ENCODE assay signal across 11 mouse cellular contexts in genomic region chr17:30866966-30867365, GRCm38 (mm10). TPM values are rescaled to one million over a fixed set of nuclear protein-coding genes. Genes with fewer than 3 reads are reported as not detected.
DNase-seq lines count a peak whose midpoint lies in the region; ATAC-seq lines count a peak whose summit lies in the region.
"Had no signal": no experiment of that assay in that cellular context is flagged by ENCODE, and none has a peak within 500 bp of the region (broad histone marks: within the 10 kb centered on the region; RNA-seq: fewer than 3 reads in every experiment).

No protein-coding gene starts in this region.

- no peak for ATAC-seq in monocyte, adult 5-6 weeks (replicated peaks; ENCODE audit: insufficient number of reproducible peaks, low FRiP score, low TSS enrichment, poor library complexity, severe bottlenecking)
- no peak for ATAC-seq in megakaryocyte, adult 5-6 weeks (ENCODE audit: poor library complexity, severe bottlenecking)
- ATAC-seq: midbrain, embryonic 13.5 days had no signal

- DNase-seq in heart, postnatal 10 days = peak; percentile 22 to 23
- DNase-seq in heart, adult 9 months (ENCODE audit: low spot score in 2 of 2) = no peak
- peak; percentile 32 for DNase-seq in adrenal gland, adult 8-10 months
- peak; percentile 42 for DNase-seq in cerebellum, adult 11-12 months
- peak; percentile 49 for DNase-seq in kidney, postnatal 14 days
- DNase-seq: right cerebral cortex, postnatal 14 days; thymus, postnatal 25 days had no signal

- intact Hi-C loops in heart, postnatal 10 days (cut with DNase I) = no loop called here

RNA-seq across cellular contexts. Expression of gene Glp1r, which starts 34.7 kb away (rescaled TPM):
- total RNA-seq in heart, postnatal 10 days (2021) = under 1 TPM; 0.55 to 0.60 TPM
- under 1 TPM; 0.08 to 0.20 (median 0.11) TPM for total RNA-seq in adrenal gland, adult 8-10 months (2022)
- total RNA-seq in monocyte, adult 5-6 weeks (2017) = 0.19 TPM in 1 of 3 replicates, not detected in the others
- 0.07 TPM in 1 of 2 replicates, not detected in the other for total RNA-seq in megakaryocyte, adult 5-6 weeks (2015)
- not detected in 2 replicates for total RNA-seq in megakaryocyte, adult 5-6 weeks (2017)
- total RNA-seq: gastrocnemius, adult 8-10 months had no signal

Comparison
In these comparisons a context has a peak if more than half of its experiments do, and no peak if none do; other contexts are left out.
1. DNase-seq: peak in heart, postnatal 10 days (2 of 2), adrenal gland, adult 8-10 months (single experiment), cerebellum, adult 11-12 months (single experiment) and kidney, postnatal 14 days (single experiment); none in heart, adult 9 months (0 of 2).